Mouse (Mus musculus): Measurements from ENCODE around the gene Pkp4. TPM values are rescaled to one million over a fixed set of nuclear protein-coding genes. Genes with fewer than 3 reads are reported as not detected.
"Not testable (repeated sequence)": the region's sequence is repeated elsewhere in the genome, so short reads cannot be mapped to it uniquely, and the experiment has no call there.

The Pkp4 gene
- polyA plus RNA-seq, 1 experiment from 2014 or later = 25.7 TPM

DNA sequence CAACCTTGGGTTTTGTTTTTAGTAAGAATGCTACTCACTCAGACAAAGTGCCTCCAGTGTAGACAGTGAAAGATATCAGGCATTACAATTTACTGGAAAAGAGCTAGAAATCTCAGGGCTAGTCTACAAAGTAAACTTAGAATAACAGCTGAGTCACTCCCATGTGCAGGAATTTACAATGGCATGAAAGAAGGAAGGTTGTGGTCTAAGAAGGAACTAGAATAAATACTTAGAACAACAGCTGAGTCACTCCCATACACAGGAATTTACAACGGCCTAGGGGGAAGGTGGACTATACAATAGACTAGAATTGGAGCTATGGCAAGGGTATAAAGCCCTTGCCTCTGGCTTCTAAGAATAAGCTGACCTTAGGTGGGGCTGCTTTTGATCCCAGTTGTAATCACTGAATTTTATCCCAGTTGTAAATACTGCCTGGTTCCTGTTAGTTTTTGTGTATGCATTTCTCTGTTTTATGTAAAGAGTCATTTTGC is 234.6 kb downstream of the Pkp4 start:
- H3K4me2 ChIP-seq (ENCODE audit: low read length); H3K4me3 ChIP-seq (ENCODE audit: low read depth, low read length); H3K27me3 ChIP-seq (replicated peaks; ENCODE audit: control insufficient read depth, insufficient read depth, low read length); DNase-seq (ENCODE audit: low spot score); H3K4me1 ChIP-seq (ENCODE audit: control insufficient read depth, insufficient read depth, low read length); H3K27ac ChIP-seq (ENCODE audit: low read depth, low read length); H3K9me3 ChIP-seq (replicated peaks; ENCODE audit: control insufficient read depth, low read length); H3K36me3 ChIP-seq (ENCODE audit: control insufficient read depth, insufficient read depth, low read length); H3K9ac ChIP-seq (ENCODE audit: low read length); ATAC-seq: not testable (repeated sequence)
- 61% methylated on average over 1 of the region's 1 CpGs for WGBS

DNA sequence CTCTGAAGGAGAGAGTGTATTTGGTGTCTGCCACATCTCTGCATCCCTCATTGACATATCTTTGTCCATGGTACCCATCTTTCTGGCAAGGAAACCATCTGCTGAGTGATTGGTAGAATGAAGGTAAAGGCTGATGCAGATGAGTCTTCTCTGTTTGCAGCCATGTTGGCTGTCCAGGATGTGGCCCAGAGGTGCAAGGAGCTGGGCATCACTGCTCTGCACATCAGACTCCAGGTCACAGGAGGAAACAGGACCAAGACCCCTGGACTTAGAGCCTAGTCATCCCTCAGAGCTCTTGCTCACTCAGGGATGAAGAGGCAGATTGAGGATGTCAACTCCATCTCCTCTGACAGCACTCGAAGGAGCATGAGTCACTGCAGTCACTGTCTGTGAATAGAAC is 235.9 kb downstream of the Pkp4 start:
- no peak overlapping the region for H3K4me3 ChIP-seq (ENCODE audit: low read depth, low read length)
- H3K27me3 ChIP-seq (replicated peaks; ENCODE audit: control insufficient read depth, insufficient read depth, low read length) = no peaks in the 10 kb centered on the region
- no peaks in the 10 kb centered on the region for H3K9me3 ChIP-seq (replicated peaks; ENCODE audit: control insufficient read depth, low read length)
- WGBS = 86% methylated on average over 1 of the region's 1 CpGs
- no peak overlapping the region for H3K9ac ChIP-seq (ENCODE audit: low read length)
- DNase-seq (ENCODE audit: low spot score) (no peak), ATAC-seq (no peak)
- no peak overlapping the region for H3K27ac ChIP-seq (ENCODE audit: low read depth, low read length)
- no peaks in the 10 kb centered on the region for H3K36me3 ChIP-seq (ENCODE audit: control insufficient read depth, insufficient read depth, low read length)
- no peaks in the 10 kb centered on the region for H3K4me1 ChIP-seq (ENCODE audit: control insufficient read depth, insufficient read depth, low read length)
- H3K4me2 ChIP-seq (ENCODE audit: low read length) = no peak overlapping the region

DNA sequence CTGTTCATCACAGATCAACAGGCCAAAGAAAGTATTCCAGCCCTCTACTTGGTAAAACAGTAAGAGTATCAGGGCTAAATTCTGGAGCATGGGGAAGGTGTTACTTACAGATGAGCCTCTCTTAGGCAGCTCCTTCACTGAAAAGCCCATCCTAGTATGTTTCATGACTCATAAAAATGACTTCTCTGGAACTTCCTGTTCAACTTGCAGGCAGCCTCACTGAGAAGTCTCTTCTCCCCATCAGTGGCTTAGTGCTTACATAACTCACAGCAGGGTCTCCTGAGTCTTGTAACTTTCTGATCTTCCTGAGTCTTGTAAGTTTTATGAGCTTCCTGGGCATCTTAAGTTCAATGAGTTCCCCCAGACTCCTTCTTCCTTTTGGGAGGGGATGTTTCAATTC is 236.9 kb downstream of the Pkp4 start:
- H3K9me3 ChIP-seq (replicated peaks; ENCODE audit: control insufficient read depth, low read length) = no peaks in the 10 kb centered on the region
- H3K4me1 ChIP-seq (ENCODE audit: control insufficient read depth, insufficient read depth, low read length) = no peaks in the 10 kb centered on the region
- no peak overlapping the region for H3K9ac ChIP-seq (ENCODE audit: low read length)
- H3K36me3 ChIP-seq (ENCODE audit: control insufficient read depth, insufficient read depth, low read length) = no peaks in the 10 kb centered on the region
- H3K4me2 ChIP-seq (ENCODE audit: low read length) = no peak overlapping the region
- DNase-seq (ENCODE audit: low spot score) = no peak
- no peak overlapping the region for H3K4me3 ChIP-seq (ENCODE audit: low read depth, low read length)
- H3K27me3 ChIP-seq (replicated peaks; ENCODE audit: control insufficient read depth, insufficient read depth, low read length) = no peaks in the 10 kb centered on the region
- ATAC-seq = no peak
- H3K27ac ChIP-seq (ENCODE audit: low read depth, low read length) = no peak overlapping the region

DNA sequence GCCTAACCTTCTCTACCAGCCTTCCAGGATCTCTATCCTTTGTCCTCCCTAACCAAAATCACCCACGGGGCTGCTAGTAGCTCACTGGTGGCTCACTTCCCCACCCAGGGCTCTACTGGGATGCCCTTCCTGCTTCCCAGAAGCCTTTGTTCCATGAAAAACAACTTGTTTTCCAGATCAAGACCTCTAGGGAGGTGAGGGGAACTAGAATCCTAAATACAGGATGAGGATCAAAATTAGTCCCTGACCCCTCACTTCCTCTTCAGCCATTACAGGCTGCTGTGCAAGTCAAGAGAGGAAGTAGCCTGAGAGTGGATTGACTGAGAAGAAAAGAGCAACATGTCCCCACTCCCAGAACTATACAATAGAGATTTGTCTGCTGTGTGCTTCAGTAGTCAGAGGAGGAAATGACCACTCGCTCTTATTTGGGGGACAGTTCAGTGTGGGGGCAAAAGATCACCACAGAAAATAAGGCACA is 240.3 kb downstream of the Pkp4 start:
- Histone ChIP-seq H3K4me3 (ENCODE audit: low read depth, low read length) (no peak overlapping the region), H3K9me3 (replicated peaks; ENCODE audit: control insufficient read depth, low read length) (no peaks in the 10 kb centered on the region), H3K4me2 (ENCODE audit: low read length) (no peak overlapping the region), H3K27ac (ENCODE audit: low read depth, low read length) (no peak overlapping the region), H3K27me3 (replicated peaks; ENCODE audit: control insufficient read depth, insufficient read depth, low read length) (no peaks in the 10 kb centered on the region), H3K4me1 (ENCODE audit: control insufficient read depth, insufficient read depth, low read length) (no peaks in the 10 kb centered on the region), H3K36me3 (ENCODE audit: control insufficient read depth, insufficient read depth, low read length) (no peaks in the 10 kb centered on the region), H3K9ac (ENCODE audit: low read length) (no peak overlapping the region)
- no peak for DNase-seq (ENCODE audit: low spot score)
- 60% methylated on average over 2 of the region's 2 CpGs for WGBS
- ATAC-seq = no peak

DNA sequence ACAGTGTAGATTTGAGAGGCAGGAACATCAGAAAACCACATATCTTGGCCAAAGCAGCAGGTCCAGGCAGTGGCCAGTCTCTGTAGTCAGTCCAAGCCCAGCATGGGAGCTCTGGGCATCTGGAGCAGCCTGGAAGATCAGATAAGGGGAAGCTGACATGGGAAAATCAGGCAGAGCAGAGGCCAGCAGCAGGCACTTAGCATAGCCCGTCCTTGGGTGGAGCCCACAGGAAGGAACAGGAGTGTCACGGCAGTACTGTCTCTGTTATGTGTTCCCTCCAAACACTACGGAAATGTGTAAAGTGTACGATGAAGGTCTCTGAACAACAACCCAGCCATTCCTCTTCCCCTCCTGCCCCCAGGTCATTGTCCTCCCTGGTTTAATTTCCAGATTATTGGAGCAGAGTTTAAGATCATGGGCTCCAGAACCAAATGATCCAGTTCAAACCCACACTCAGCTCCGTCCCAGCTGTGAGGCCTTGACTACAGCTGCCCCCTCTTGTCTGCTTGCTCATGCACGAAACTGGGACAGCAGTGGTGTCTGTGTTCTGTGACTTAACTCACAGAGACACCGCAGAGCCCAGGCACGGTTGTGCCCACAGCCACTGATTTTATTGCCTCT is 241.3 kb downstream of the Pkp4 start:
- no peak overlapping the region for H3K4me3 ChIP-seq (ENCODE audit: low read depth, low read length)
- H3K4me1 ChIP-seq (ENCODE audit: control insufficient read depth, insufficient read depth, low read length) = no peaks in the 10 kb centered on the region
- no peak overlapping the region for H3K4me2 ChIP-seq (ENCODE audit: low read length)
- no peaks in the 10 kb centered on the region for H3K9me3 ChIP-seq (replicated peaks; ENCODE audit: control insufficient read depth, low read length)
- 86% methylated on average over 8 of the region's 8 CpGs for WGBS
- no peak for DNase-seq (ENCODE audit: low spot score)
- no peak overlapping the region for H3K27ac ChIP-seq (ENCODE audit: low read depth, low read length)
- H3K36me3 ChIP-seq (ENCODE audit: control insufficient read depth, insufficient read depth, low read length) = no peaks in the 10 kb centered on the region
- H3K9ac ChIP-seq (ENCODE audit: low read length) = no peak overlapping the region
- H3K27me3 ChIP-seq (replicated peaks; ENCODE audit: control insufficient read depth, insufficient read depth, low read length) = no peaks in the 10 kb centered on the region
- no peak for ATAC-seq

DNA sequence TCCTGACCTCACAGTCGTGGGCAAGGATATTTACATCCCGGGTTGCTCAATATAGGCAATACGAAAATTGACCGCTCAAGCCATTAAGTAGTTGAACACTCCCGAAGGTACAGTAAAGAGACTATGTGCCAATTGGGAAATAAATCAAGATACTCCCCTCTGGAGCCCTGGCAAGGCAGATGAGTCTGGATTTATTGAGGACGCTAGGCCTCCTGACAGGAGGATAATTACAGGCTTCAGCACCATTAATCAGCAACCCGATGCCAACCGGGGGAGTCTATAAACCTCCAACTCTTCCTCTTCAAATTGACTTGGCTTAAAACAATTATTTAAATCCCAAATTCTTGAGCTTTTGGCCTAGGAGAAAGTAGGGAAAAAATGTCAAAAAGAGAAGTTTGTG is 243.4 kb downstream of the Pkp4 start:
- no peaks in the 10 kb centered on the region for H3K4me1 ChIP-seq (ENCODE audit: control insufficient read depth, insufficient read depth, low read length)
- no peaks in the 10 kb centered on the region for H3K9me3 ChIP-seq (replicated peaks; ENCODE audit: control insufficient read depth, low read length)
- ATAC-seq = no peak
- no peaks in the 10 kb centered on the region for H3K27me3 ChIP-seq (replicated peaks; ENCODE audit: control insufficient read depth, insufficient read depth, low read length)
- no peak overlapping the region for H3K4me3 ChIP-seq (ENCODE audit: low read depth, low read length)
- no peak overlapping the region for H3K4me2 ChIP-seq (ENCODE audit: low read length)
- H3K27ac ChIP-seq (ENCODE audit: low read depth, low read length) = no peak overlapping the region
- H3K36me3 ChIP-seq (ENCODE audit: control insufficient read depth, insufficient read depth, low read length) = no peaks in the 10 kb centered on the region
- no peak for DNase-seq (ENCODE audit: low spot score)
- WGBS = 85% methylated on average over 8 of the region's 8 CpGs
- H3K9ac ChIP-seq (ENCODE audit: low read length) = no peak overlapping the region

Other genes with a start within 250 kb of the Pkp4 start
- 1.8 and 2.5 TPM in 2 replicates for gene Ccdc148, start 167 bp upstream of the Pkp4 start, polyA plus RNA-seq (2014; fragmentation: Nextera tagmentation; extraction: Ambion mirVana)

Measured in forebrain, embryonic 14.5 days (tissue).